Mouse (Mus musculus): ENCODE data around the gene Tmem199. TPM values are rescaled to one million over a fixed set of nuclear protein-coding genes. Genes with fewer than 3 reads are reported as not detected.

Tmem199 gene
- polyA plus RNA-seq, 1 experiment from 2014 or later: 32.4 TPM

DNA sequence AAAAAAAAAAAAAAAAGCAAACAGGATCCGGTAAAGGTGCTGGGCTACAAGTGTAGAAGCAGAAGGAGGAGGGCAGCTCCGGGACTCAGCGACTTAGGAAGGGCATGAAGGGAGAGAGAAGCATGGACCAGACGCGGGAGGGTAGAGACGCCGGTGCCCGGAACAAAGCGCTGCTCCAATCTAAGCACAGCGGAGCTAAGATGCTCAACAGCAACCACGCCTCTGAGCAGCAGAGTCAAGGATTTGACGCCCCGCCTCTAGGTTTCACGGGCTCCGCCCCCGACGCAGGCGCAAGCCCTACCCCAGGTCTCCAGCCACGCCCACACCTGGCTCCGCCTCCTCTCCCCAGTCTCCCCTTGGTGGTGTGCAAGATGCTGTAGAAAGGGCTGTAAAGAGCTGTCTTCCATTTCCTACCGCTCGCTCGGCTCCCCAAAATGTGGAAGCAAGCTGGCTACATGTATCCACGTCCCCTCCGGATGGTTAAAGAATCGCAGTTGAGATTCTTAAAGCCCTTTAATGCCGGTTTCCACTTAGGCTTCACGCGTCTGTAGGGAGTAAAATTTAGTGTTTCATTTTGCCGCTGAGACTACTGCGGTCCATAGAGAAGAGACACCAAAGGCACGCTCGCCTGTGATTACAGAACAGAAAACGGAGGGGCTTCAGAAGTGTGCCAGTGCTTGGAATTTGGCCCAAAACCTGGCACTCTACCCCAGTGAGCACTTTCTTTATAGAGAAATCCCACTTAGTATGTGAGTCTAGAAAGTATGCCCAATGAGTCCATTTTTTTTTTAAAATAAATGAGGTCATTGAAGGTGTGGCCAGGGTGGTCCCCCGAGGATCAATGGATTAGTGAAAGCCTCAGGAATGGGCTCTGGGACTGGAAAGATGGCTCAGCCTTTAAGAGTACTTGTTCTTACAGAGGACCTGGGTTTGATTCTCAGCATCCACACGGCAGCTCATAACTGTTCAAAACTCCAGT is 14.1 kb downstream of the Tmem199 start, which contains the start of gene Sarm1:
Sarm1 (minus strand) TSS at position 211 of the 979 bp plus-strand sequence.
- no peak for TF ChIP-seq CTCF (IDR thresholded peaks at IDR 0.05)
- TF ChIP-seq EP300 (IDR thresholded peaks at IDR 0.05): no peak
- peak within 1 kb of the TSS; percentile 30 for H3K4me3 ChIP-seq (ENCODE audit: low read depth, low read length)
- H3K9me3 ChIP-seq (ENCODE audit: low read length): no peaks in the 10 kb centered on the region
- H3K9ac ChIP-seq (replicated peaks; ENCODE audit: low read depth): no peak within 1 kb of the TSS
- peaks cover 13% of the 10 kb centered on the region; the same call in 1 of the 2 replicates for H3K27me3 ChIP-seq (replicated peaks; ENCODE audit: insufficient read depth, low read length)
- 0 out of 2 replicates have a peak, but pooled peaks cover 5% of the 10 kb centered on the region for H3K4me1 ChIP-seq (ENCODE audit: insufficient read depth, low read depth, low read length)
- peak; percentile 91 for DNase-seq (ENCODE audit: low spot score)
- no peaks in the 10 kb centered on the region for H3K36me3 ChIP-seq (ENCODE audit: insufficient read depth, low read length)
- WGBS: 4% methylated on average over 31 of the region's 36 CpGs
- H3K4me2 ChIP-seq (replicated peaks; ENCODE audit: low read depth, low read length): peak within 1 kb of the TSS; percentile 67
- peak; percentile 98 for ATAC-seq
- no peak within 1 kb of the TSS for H3K27ac ChIP-seq (ENCODE audit: low read length)

GRCm38 (mm10) chr11:78497071-78497541 is 14.9 kb downstream of the Tmem199 start:
- H3K4me2 ChIP-seq (replicated peaks; ENCODE audit: low read depth, low read length): peak overlapping the region; percentile 67
- ATAC-seq: 0 out of 2 replicates have a peak, but pooled peaks have one; percentile 2
- no peaks in the 10 kb centered on the region for H3K9me3 ChIP-seq (ENCODE audit: low read length)
- H3K9ac ChIP-seq (replicated peaks; ENCODE audit: low read depth): no peak overlapping the region
- WGBS: under 1% methylated on average over 44 of the region's 44 CpGs
- no peaks in the 10 kb centered on the region for H3K36me3 ChIP-seq (ENCODE audit: insufficient read depth, low read length)
- H3K27me3 ChIP-seq (replicated peaks; ENCODE audit: insufficient read depth, low read length): peaks cover 13% of the 10 kb centered on the region; the same call in 1 of the 2 replicates
- peak overlapping the region; percentile 30 for H3K4me3 ChIP-seq (ENCODE audit: low read depth, low read length)
- H3K27ac ChIP-seq (ENCODE audit: low read length): no peak overlapping the region
- DNase-seq (ENCODE audit: low spot score): no peak
- no peak for TF ChIP-seq EP300 (IDR thresholded peaks at IDR 0.05)
- no peak for TF ChIP-seq CTCF (IDR thresholded peaks at IDR 0.05)
- 0 out of 2 replicates have a peak, but pooled peaks cover 5% of the 10 kb centered on the region for H3K4me1 ChIP-seq (ENCODE audit: insufficient read depth, low read depth, low read length)

DNA sequence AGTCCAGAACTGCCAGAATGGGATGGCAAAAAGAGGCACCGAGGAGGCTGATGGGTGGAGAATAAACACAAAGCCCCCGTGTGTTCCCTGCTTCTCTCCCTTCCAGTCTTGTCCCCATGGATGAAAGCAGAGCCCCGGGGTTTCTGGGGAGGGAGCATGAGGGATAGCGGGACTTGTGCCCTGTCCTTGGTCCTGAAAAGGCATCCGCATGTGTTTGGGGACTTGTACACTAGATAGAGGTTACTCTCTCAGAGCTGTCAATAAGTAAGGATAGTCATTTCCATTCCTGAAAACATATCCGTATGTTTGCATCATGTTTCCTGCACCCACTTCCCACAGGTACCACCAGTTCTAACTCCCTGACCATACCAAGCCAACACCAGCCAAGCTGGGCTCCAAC is 16.1 kb downstream of the Tmem199 start:
- Histone ChIP-seq H3K4me2 (replicated peaks; ENCODE audit: low read depth, low read length) (no peak overlapping the region), H3K27me3 (replicated peaks; ENCODE audit: insufficient read depth, low read length) (peaks cover 23% of the 10 kb centered on the region), H3K36me3 (ENCODE audit: insufficient read depth, low read length) (no peaks in the 10 kb centered on the region), H3K4me3 (ENCODE audit: low read depth, low read length) (no peak overlapping the region), H3K9ac (replicated peaks; ENCODE audit: low read depth) (no peak overlapping the region), H3K4me1 (ENCODE audit: insufficient read depth, low read depth, low read length) (0 out of 2 replicates have a peak, but pooled peaks cover 5% of the 10 kb centered on the region), H3K27ac (ENCODE audit: low read length) (no peak overlapping the region), H3K9me3 (ENCODE audit: low read length) (no peaks in the 10 kb centered on the region)
- ATAC-seq (no peak), DNase-seq (ENCODE audit: low spot score) (peak; percentile 59)
- 4% methylated on average over 6 of the region's 6 CpGs for WGBS
- TF ChIP-seq CTCF (IDR thresholded peaks at IDR 0.05) (no peak), EP300 (IDR thresholded peaks at IDR 0.05) (no peak)

GRCm38 (mm10) chr11:78490781-78491241 is 21.2 kb downstream of the Tmem199 start:
- ATAC-seq: no peak
- WGBS: 14% methylated on average over 46 of the region's 48 CpGs
- no peak overlapping the region for H3K9ac ChIP-seq (replicated peaks; ENCODE audit: low read depth)
- no peak overlapping the region for H3K4me3 ChIP-seq (ENCODE audit: low read depth, low read length)
- DNase-seq (ENCODE audit: low spot score): no peak
- 0 out of 2 replicates have a peak overlapping the region, but pooled peaks have one; percentile 5 for H3K4me2 ChIP-seq (replicated peaks; ENCODE audit: low read depth, low read length)
- no peaks in the 10 kb centered on the region for H3K36me3 ChIP-seq (ENCODE audit: insufficient read depth, low read length)
- no peak overlapping the region for H3K27ac ChIP-seq (ENCODE audit: low read length)
- no peak for TF ChIP-seq EP300 (IDR thresholded peaks at IDR 0.05)
- peak; percentile 41 for TF ChIP-seq CTCF (IDR thresholded peaks at IDR 0.05)
- H3K9me3 ChIP-seq (ENCODE audit: low read length): no peaks in the 10 kb centered on the region
- peaks cover 51% of the 10 kb centered on the region for H3K27me3 ChIP-seq (replicated peaks; ENCODE audit: insufficient read depth, low read length)
- H3K4me1 ChIP-seq (ENCODE audit: insufficient read depth, low read depth, low read length): no peaks in the 10 kb centered on the region

- ATAC-seq: peak; percentile 40
- WGBS: 2% methylated on average over 8 of the region's 8 CpGs
- no peak for TF ChIP-seq EP300 (IDR thresholded peaks at IDR 0.05)
- peak; percentile 90 for TF ChIP-seq CTCF (IDR thresholded peaks at IDR 0.05)
Measured at GRCm38 (mm10) chr11:78488168-78488567, 23.8 kb downstream of the Tmem199 start.

DNA sequence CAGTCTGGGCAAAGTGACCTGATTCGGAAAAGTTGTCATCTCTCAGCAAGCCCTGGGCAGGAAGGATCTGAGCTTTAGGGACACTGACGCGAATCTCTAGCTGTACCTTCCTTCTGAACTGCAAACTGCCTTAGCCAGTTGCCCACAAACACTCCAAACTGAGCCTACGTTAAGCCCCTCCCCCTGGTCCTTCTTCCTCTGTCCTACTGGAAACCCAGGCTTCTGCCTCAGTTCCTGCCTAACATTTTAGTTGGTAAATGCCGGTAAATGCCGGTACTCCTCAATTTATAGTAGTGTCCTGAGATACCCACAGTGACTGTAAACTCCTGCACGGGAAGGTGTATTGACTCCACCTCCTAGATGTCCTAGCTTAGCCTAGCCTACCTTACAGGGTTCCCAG is 28.3 kb downstream of the Tmem199 start:
- no peaks in the 10 kb centered on the region for H3K9me3 ChIP-seq (ENCODE audit: low read length)
- no peaks in the 10 kb centered on the region for H3K4me1 ChIP-seq (ENCODE audit: insufficient read depth, low read depth, low read length)
- H3K9ac ChIP-seq (replicated peaks; ENCODE audit: low read depth): no peak overlapping the region
- no peak overlapping the region for H3K4me2 ChIP-seq (replicated peaks; ENCODE audit: low read depth, low read length)
- TF ChIP-seq CTCF (IDR thresholded peaks at IDR 0.05) (no peak), EP300 (IDR thresholded peaks at IDR 0.05) (no peak)
- DNase-seq (ENCODE audit: low spot score) (no peak), ATAC-seq (no peak)
- H3K27ac ChIP-seq (ENCODE audit: low read length): no peak overlapping the region
- H3K4me3 ChIP-seq (ENCODE audit: low read depth, low read length): no peak overlapping the region
- H3K27me3 ChIP-seq (replicated peaks; ENCODE audit: insufficient read depth, low read length): peaks cover 14% of the 10 kb centered on the region; the same call in 1 of the 2 replicates
- WGBS: 43% methylated on average over 7 of the region's 7 CpGs
- no peaks in the 10 kb centered on the region for H3K36me3 ChIP-seq (ENCODE audit: insufficient read depth, low read length)

More at GRCm38 (mm10) chr11:78488168-78488567, 23.8 kb downstream of the Tmem199 start:
- H3K4me2 ChIP-seq (replicated peaks; ENCODE audit: low read depth, low read length): no peak overlapping the region
- peaks cover 45% of the 10 kb centered on the region for H3K27me3 ChIP-seq (replicated peaks; ENCODE audit: insufficient read depth, low read length)
- no peak overlapping the region for H3K27ac ChIP-seq (ENCODE audit: low read length)
- DNase-seq (ENCODE audit: low spot score): peak; percentile 69
- H3K4me1 ChIP-seq (ENCODE audit: insufficient read depth, low read depth, low read length): no peaks in the 10 kb centered on the region
- H3K9me3 ChIP-seq (ENCODE audit: low read length): no peaks in the 10 kb centered on the region
- no peaks in the 10 kb centered on the region for H3K36me3 ChIP-seq (ENCODE audit: insufficient read depth, low read length)
- H3K9ac ChIP-seq (replicated peaks; ENCODE audit: low read depth): no peak overlapping the region
- no peak overlapping the region for H3K4me3 ChIP-seq (ENCODE audit: low read depth, low read length)

Data from lung, postnatal 0 days (tissue).